Mouse (Mus musculus): ENCODE measurements around the gene Uggt1.

Gene Uggt1

GRCm38 (mm10) chr1:36173461-36173860, 71.1 kb downstream of the Uggt1 start:
- DNase-seq (ENCODE audit: low spot score): no peak

- no peak for DNase-seq (ENCODE audit: low spot score)
Observed at GRCm38 (mm10) chr1:36172941-36173340, 71.6 kb downstream of the Uggt1 start.

- no peak for DNase-seq (ENCODE audit: low spot score)
Observed at GRCm38 (mm10) chr1:36162687-36163086, 81.8 kb downstream of the Uggt1 start.

GRCm38 (mm10) chr1:36161208-36161607, 83.3 kb downstream of the Uggt1 start:
- DNase-seq (ENCODE audit: low spot score): no peak

DNA sequence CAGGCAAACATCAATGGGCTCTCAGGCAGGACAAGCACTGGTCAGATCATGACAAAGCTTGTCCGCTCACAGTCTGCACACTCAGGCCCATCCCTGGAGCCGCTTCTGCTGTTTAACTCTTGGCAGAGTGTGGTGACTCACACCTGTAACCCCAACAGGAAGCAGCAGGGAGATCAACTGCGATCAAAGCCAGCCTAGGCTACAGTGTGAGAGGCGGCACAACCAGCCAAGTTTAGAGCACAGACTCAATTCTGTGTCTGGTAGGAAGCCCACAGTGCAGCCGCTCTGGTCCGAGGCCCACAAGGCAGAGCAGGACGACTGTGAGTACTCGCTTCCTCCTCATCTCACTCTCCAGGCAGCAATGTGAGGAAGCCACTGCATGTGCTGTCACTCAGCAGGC, 84.3 kb downstream of the Uggt1 start:
- DNase-seq (ENCODE audit: low spot score): no peak

DNA sequence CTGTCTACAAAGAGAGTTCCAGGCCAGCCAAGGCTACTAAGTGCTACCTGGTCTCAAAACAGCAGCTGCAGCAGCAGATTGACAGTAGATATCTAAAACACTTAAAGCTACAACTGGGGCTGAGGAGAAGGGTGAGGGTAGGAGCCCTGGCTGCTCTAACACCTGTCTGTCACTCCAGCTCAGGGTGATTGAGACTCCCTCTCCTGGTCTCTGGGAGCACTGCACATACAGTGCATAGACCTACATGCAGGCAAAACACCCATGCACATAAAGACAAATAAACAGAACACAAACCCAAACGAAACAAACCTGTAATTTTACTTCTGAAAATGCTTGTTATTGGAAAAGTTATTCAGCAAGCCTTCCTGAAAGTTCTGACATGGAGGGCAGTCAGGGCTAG, 95.1 kb downstream of the Uggt1 start:
- DNase-seq (ENCODE audit: low spot score): no peak

GRCm38 (mm10) chr1:36148809-36149208, 95.7 kb downstream of the Uggt1 start:
- DNase-seq (ENCODE audit: low spot score): no peak

- DNase-seq (ENCODE audit: low spot score): no peak
Observed at GRCm38 (mm10) chr1:36145050-36145449, 99.5 kb downstream of the Uggt1 start.

GRCm38 (mm10) chr1:36140311-36140710, 104.2 kb downstream of the Uggt1 start:
- DNase-seq (ENCODE audit: low spot score): no peak

GRCm38 (mm10) chr1:36134584-36134983, 109.9 kb downstream of the Uggt1 start:
- DNase-seq (ENCODE audit: low spot score): peak; percentile 85

DNA sequence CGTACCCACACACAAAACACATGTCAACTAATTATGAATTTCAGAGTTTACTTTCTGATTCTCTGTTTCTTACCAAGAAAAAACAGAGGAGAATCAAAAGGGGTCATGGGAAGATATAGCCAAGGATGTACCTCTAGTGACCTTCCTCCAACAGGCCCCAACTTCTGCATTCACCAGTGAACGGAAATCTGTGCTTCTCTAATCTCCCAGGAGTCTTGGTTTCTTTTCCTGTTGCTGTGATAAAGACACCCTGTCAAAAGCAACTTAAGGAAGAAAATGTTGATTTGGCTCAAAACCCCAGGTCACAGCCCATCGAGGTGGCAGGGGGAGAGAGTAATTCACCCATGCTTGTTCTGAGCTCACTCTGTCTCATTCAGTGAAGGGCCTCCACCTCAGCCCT, 110.9 kb downstream of the Uggt1 start:
- DNase-seq (ENCODE audit: low spot score): no peak

GRCm38 (mm10) chr1:36133041-36133440, 111.5 kb downstream of the Uggt1 start:
- DNase-seq (ENCODE audit: low spot score): no peak

DNA sequence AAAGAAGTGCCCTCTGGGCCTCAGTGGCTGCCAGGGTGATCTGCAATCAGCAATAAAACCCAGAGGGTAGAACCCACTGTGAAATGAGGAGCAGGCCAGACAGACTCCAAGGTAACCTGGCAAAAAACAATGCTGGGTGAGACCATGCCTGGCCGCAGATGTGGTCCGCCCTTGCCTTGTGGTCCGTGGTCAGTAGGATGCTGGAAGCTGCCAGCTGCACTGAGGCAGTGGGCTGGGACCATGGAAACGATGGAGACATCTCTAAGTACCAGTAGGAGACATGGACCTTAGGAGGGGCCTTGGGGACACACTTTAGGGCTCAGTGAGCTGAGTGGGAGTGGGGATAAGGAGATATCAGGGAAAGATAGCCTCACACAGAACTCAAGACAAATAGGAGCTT, 112.3 kb downstream of the Uggt1 start:
- DNase-seq (ENCODE audit: low spot score): no peak

- no peak for DNase-seq (ENCODE audit: low spot score)
Observed at GRCm38 (mm10) chr1:36131766-36132165, 112.8 kb downstream of the Uggt1 start.

DNA sequence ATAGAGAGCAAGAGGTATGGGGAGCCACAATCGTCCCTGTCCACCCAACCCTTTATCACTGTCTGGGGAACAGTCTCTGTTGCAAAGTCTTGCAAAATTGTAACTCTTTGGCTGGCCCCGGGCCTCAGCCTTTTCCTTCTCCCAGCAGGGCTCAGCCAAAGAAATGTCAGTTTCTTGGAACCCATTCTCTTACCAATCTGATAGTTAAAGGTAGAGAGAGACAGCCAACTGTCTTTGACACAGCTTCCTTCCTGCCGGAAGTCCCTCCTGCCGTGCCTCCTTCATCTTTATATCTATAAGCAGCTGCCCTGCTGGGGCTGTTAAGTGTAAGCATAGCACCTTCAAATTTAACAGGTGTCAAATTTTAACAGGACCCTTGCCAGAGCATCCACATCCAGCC, 113.4 kb downstream of the Uggt1 start:
- DNase-seq (ENCODE audit: low spot score): no peak

- no peak for DNase-seq (ENCODE audit: low spot score)
Observed at GRCm38 (mm10) chr1:36130307-36131035, 114.0 kb downstream of the Uggt1 start.

- no peak for DNase-seq (ENCODE audit: low spot score)
Observed at GRCm38 (mm10) chr1:36129881-36130280, 114.6 kb downstream of the Uggt1 start.

- no peak for DNase-seq (ENCODE audit: low spot score)
Observed at GRCm38 (mm10) chr1:36129126-36129525, 115.4 kb downstream of the Uggt1 start.

DNA sequence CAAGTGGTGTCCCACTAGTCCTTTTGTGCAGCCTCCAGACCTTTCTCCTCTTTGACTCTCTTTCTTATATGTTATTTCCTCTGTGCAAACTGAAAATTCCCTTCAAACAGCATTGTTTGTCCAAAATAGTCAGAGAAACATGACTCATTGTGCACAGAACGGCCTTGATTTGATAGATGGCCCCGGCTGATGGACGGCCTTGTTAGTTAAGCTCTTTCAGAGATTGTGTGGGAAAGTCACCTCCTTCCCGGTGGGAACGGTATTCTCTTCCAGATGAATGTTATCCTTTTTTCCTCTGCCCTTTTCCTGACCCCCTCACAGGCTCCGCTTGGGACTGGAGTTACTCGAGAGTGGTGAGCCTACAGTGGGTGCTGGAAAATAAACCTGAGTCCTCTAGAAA, 119.4 kb downstream of the Uggt1 start:
- DNase-seq (ENCODE audit: low spot score): no peak

DNA sequence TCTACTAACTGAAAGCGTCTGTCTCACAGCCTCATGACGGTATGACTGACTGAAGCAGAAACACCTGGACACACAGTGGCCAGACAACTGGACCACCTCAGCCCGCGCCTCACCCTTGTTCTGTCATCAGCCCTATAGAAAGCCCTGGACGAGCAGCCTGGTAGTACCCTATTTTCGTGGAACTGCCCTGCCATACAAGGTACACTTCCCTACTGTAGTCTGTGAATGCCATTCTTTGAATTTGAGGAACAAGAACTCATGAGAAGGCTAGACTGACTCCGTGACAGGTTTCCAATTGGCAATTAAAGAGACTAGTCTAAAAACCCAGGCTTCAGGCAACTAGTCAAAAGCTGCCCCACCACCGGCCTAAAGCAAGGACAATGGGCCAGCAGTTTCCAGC, 123.3 kb downstream of the Uggt1 start:
- no peak for DNase-seq (ENCODE audit: low spot score)

- DNase-seq (ENCODE audit: low spot score): no peak
Observed at GRCm38 (mm10) chr1:36119426-36119825, 125.1 kb downstream of the Uggt1 start.

DNA sequence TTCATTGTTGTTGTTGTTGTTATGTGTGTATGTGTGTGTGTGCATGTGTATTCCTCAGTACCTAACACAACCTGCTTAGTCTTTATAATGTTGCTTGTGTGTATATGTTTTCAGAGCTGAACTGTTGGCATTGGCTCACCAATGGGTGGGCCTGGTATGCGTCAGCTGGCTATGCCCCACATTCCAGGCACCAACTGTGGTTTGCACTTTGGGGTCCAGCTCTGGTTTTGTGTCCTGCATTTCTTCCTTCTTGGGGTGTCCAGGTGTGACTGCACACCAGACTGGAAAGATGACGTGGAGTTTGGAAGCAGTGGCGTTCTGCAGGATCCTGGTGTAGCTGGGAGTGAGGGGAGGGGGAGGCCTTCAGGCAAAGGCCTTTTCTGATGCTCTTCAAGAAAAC, 125.6 kb downstream of the Uggt1 start:
- DNase-seq (ENCODE audit: low spot score): no peak

- no peak for DNase-seq (ENCODE audit: low spot score)
Observed at GRCm38 (mm10) chr1:36118061-36118685, 126.3 kb downstream of the Uggt1 start.

- no peak for DNase-seq (ENCODE audit: low spot score)
Observed at GRCm38 (mm10) chr1:36116488-36116887, 128.0 kb downstream of the Uggt1 start.

Data from testis, postnatal 10 days (tissue).